Mouse (Mus musculus) E14TG2a.4 (cell line): Measurements from ENCODE around the gene Mrpl18.

Source experiments
- CTCF ChIP-seq: conservative IDR thresholded peaks from 2 replicates; pipeline ENCODE4 v1.5.1; 2014; ENCODE audit warnings: low read length
- NANOG ChIP-seq: IDR thresholded peaks from 2 replicates; pipeline ENCODE4 v1.6.1; 2014; ENCODE audit warnings: borderline replicate concordance, low read length, mixed read lengths

DNA sequence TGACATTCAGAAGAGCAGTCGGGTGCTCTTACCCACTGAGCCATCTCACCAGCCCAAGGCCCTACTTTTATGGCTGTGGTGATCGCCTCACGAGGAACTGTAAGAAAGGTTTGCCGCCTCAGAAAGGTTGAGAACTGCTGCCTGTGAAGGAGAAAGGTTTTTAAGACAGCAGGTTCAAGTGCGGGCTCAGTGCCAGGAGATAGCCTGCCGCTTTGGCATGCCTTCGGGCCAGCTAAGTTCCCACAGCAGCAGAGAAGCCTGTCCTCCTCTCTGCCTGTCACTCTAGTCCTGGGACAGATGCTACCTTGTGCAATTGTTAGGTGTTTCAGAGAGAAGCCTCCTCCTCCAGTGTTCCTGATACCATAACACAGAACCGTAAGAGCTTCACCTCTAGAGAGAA, 40.5 kb upstream of the Mrpl18 start:
- TF ChIP-seq CTCF (no peak), NANOG (no peak)
